Comparison of ENCODE assay signal across 21 mouse cellular contexts in genomic region chr5:41889245-41889849, GRCm38 (mm10). TPM values are rescaled to one million over a fixed set of nuclear protein-coding genes. Genes with fewer than 3 reads are reported as not detected.
DNase-seq lines count a peak whose midpoint lies in the region; ATAC-seq and TF ChIP-seq lines count a peak whose summit lies in the region.
"Had no signal": no experiment of that assay in that cellular context is flagged by ENCODE, and none has a peak within 500 bp of the region (broad histone marks: within the 10 kb centered on the region; RNA-seq: fewer than 3 reads in every experiment).

No protein-coding gene starts in this region.

- H3K36me3 ChIP-seq in forebrain, embryonic 10.5 days (replicated peaks), result no peaks in the 10 kb centered on the region
- H3K36me3 ChIP-seq in forebrain, embryonic 12.5 days (replicated peaks), result no peaks in the 10 kb centered on the region
- no peaks in the 10 kb centered on the region for H3K36me3 ChIP-seq in midbrain, embryonic 13.5 days
- H3K36me3 ChIP-seq in midbrain, embryonic 10.5 days, result no peaks in the 10 kb centered on the region
- H3K36me3 ChIP-seq in hindbrain, postnatal 0 days (ENCODE audit: insufficient read depth, low read length), result no peaks in the 10 kb centered on the region
- H3K36me3 ChIP-seq: embryonic facial prominence, embryonic 13.5 days; heart, embryonic 15.5 days; kidney, embryonic 15.5 days; limb, embryonic 12.5 days; liver, embryonic 12.5 days had no signal

- DNase-seq in forebrain, embryonic 10.5 days (ENCODE audit: extremely low spot score, low spot score), result no peak
- no peak for DNase-seq in midbrain, embryonic 10.5 days (ENCODE audit: low spot score)
- DNase-seq in hindbrain, postnatal 0 days (ENCODE audit: low spot score), result no peak
- no peak for DNase-seq in kidney, adult 11 months
- DNase-seq in thymus, adult 18-20 months, result no peak
- DNase-seq: adrenal gland, postnatal 25 days; gastrocnemius, postnatal 36 days; heart, postnatal 4 days; kidney, postnatal 4 days; lung, postnatal 4 days; thymus, postnatal 36 days had no signal

- H3K9me3 ChIP-seq in forebrain, embryonic 10.5 days, result no peaks in the 10 kb centered on the region
- no peaks in the 10 kb centered on the region for H3K9me3 ChIP-seq in forebrain, embryonic 12.5 days
- H3K9me3 ChIP-seq in midbrain, embryonic 13.5 days, result no peaks in the 10 kb centered on the region
- H3K9me3 ChIP-seq in midbrain, embryonic 10.5 days (replicated peaks), result no peaks in the 10 kb centered on the region
- no peaks in the 10 kb centered on the region for H3K9me3 ChIP-seq in hindbrain, postnatal 0 days (ENCODE audit: low read length)
- H3K9me3 ChIP-seq: embryonic facial prominence, embryonic 13.5 days; heart, embryonic 15.5 days; kidney, embryonic 15.5 days; limb, embryonic 12.5 days; liver, embryonic 12.5 days had no signal

- H3K4me2 ChIP-seq in forebrain, embryonic 12.5 days, result no peak overlapping the region
- no peak overlapping the region for H3K4me2 ChIP-seq in midbrain, embryonic 13.5 days (replicated peaks)
- H3K4me2 ChIP-seq in hindbrain, postnatal 0 days (ENCODE audit: low read depth, low read length), result peak overlapping the region; percentile 19; the same call in 1 of the 2 replicates
- H3K4me2 ChIP-seq: embryonic facial prominence, embryonic 13.5 days; heart, embryonic 15.5 days; kidney, embryonic 15.5 days; limb, embryonic 12.5 days; liver, embryonic 12.5 days; lung, embryonic 14.5 days had no signal

- ATAC-seq in forebrain, embryonic 12.5 days (ENCODE audit: low FRiP score), result no peak
- ATAC-seq in midbrain, embryonic 13.5 days, result peak; percentile 53; the same call in 1 of the 2 replicates
- ATAC-seq in hindbrain, postnatal 0 days, result peak; percentile 50; the same call in 1 of the 2 replicates
- ATAC-seq: intestine, embryonic 16.5 days; liver, embryonic 12.5 days had no signal

- peaks cover 8% of the 10 kb centered on the region; the same call in 1 of the 2 replicates for H3K4me1 ChIP-seq in forebrain, embryonic 10.5 days
- no peaks in the 10 kb centered on the region for H3K4me1 ChIP-seq in forebrain, embryonic 12.5 days
- peaks cover 11% of the 10 kb centered on the region for H3K4me1 ChIP-seq in midbrain, embryonic 13.5 days (replicated peaks)
- 0 out of 2 replicates have a peak, but pooled peaks cover 6% of the 10 kb centered on the region for H3K4me1 ChIP-seq in midbrain, embryonic 10.5 days
- peaks cover 6% of the 10 kb centered on the region; the same call in 1 of the 2 replicates for H3K4me1 ChIP-seq in hindbrain, postnatal 0 days (ENCODE audit: insufficient read depth, low read length)
- H3K4me1 ChIP-seq: embryonic facial prominence, embryonic 13.5 days; heart, embryonic 15.5 days; kidney, embryonic 15.5 days; limb, embryonic 12.5 days; liver, embryonic 12.5 days had no signal

- 0 out of 2 replicates have a peak overlapping the region, but pooled peaks have one; percentile 11 for H3K27ac ChIP-seq in forebrain, embryonic 10.5 days
- no peak overlapping the region for H3K27ac ChIP-seq in forebrain, embryonic 12.5 days
- H3K27ac ChIP-seq in midbrain, embryonic 13.5 days, result no peak overlapping the region
- no peak overlapping the region for H3K27ac ChIP-seq in midbrain, embryonic 10.5 days (replicated peaks)
- H3K27ac ChIP-seq in hindbrain, postnatal 0 days, result peak overlapping the region; percentile 45; the same call in 1 of the 2 replicates
- H3K27ac ChIP-seq: embryonic facial prominence, embryonic 13.5 days; heart, embryonic 15.5 days; kidney, embryonic 15.5 days; limb, embryonic 12.5 days; liver, embryonic 12.5 days had no signal

- no peaks in the 10 kb centered on the region; the same call in 1 of the 2 replicates for H3K27me3 ChIP-seq in forebrain, embryonic 10.5 days (ENCODE audit: poor library complexity, severe bottlenecking)
- no peaks in the 10 kb centered on the region for H3K27me3 ChIP-seq in forebrain, embryonic 12.5 days
- H3K27me3 ChIP-seq in midbrain, embryonic 13.5 days, result no peaks in the 10 kb centered on the region
- H3K27me3 ChIP-seq in midbrain, embryonic 10.5 days (ENCODE audit: low read depth, poor library complexity, severe bottlenecking), result no peaks in the 10 kb centered on the region
- no peaks in the 10 kb centered on the region for H3K27me3 ChIP-seq in hindbrain, postnatal 0 days (ENCODE audit: insufficient read depth, low read length)
- H3K27me3 ChIP-seq: CH12.LX; embryonic facial prominence, embryonic 13.5 days; heart, embryonic 15.5 days; liver, embryonic 12.5 days had no signal

- no peak overlapping the region for H3K4me3 ChIP-seq in forebrain, embryonic 10.5 days
- no peak overlapping the region for H3K4me3 ChIP-seq in forebrain, embryonic 12.5 days (replicated peaks)
- no peak overlapping the region for H3K4me3 ChIP-seq in midbrain, embryonic 13.5 days (replicated peaks)
- no peak overlapping the region for H3K4me3 ChIP-seq in midbrain, embryonic 10.5 days
- no peak overlapping the region for H3K4me3 ChIP-seq in hindbrain, postnatal 0 days (ENCODE audit: low read length)
- H3K4me3 ChIP-seq: embryonic facial prominence, embryonic 13.5 days; heart, embryonic 15.5 days; kidney, embryonic 15.5 days; limb, embryonic 12.5 days; liver, embryonic 12.5 days had no signal

- H3K9ac ChIP-seq in forebrain, embryonic 12.5 days, result no peak overlapping the region
- no peak overlapping the region for H3K9ac ChIP-seq in midbrain, embryonic 13.5 days (replicated peaks)
- no peak overlapping the region for H3K9ac ChIP-seq in hindbrain, postnatal 0 days (replicated peaks; ENCODE audit: low read length)
- H3K9ac ChIP-seq: embryonic facial prominence, embryonic 13.5 days; heart, embryonic 15.5 days; kidney, embryonic 15.5 days; limb, embryonic 12.5 days; liver, embryonic 12.5 days; lung, embryonic 14.5 days had no signal

- 82% methylated on average over 8 of the region's 8 CpGs for WGBS in forebrain, embryonic 10.5 days
- WGBS in forebrain, embryonic 12.5 days, result 67% methylated on average over 8 of the region's 8 CpGs
- 70% methylated on average over 8 of the region's 8 CpGs for WGBS in midbrain, embryonic 13.5 days
- 86% methylated on average over 8 of the region's 8 CpGs for WGBS in midbrain, embryonic 10.5 days
- 60% methylated on average over 8 of the region's 8 CpGs for WGBS in hindbrain, postnatal 0 days

- TF ChIP-seq CTCF in hindbrain, postnatal 0 days (IDR thresholded peaks at IDR 0.05; ENCODE audit: low read depth), result no peak

RNA-seq across cellular contexts. Expression of gene Bod1l, which starts 45.2 kb away (rescaled TPM):
- 17.2 and 18.1 TPM in 2 replicates for polyA plus RNA-seq in forebrain, embryonic 10.5 days (2016; fragmentation: Nextera tagmentation; extraction: Ambion mirVana)
- 29.1 and 30.0 TPM in 2 replicates for polyA plus RNA-seq in forebrain, embryonic 12.5 days (2016; fragmentation: Nextera tagmentation; extraction: Ambion mirVana)
- 29.9 and 31.8 TPM in 2 replicates for polyA plus RNA-seq in midbrain, embryonic 13.5 days (2015; fragmentation: Nextera tagmentation; extraction: Ambion mirVana)
- polyA plus RNA-seq in midbrain, embryonic 10.5 days (2016; fragmentation: Nextera tagmentation; extraction: Ambion mirVana), result 15.6 and 18.0 TPM in 2 replicates
- 14.0 and 14.7 TPM in 2 replicates for total RNA-seq in hindbrain, postnatal 0 days (2014; rRNA removed)
- 29.4 and 29.5 TPM in 2 replicates for polyA plus RNA-seq in hindbrain, postnatal 0 days (2015; fragmentation: Nextera tagmentation; extraction: Ambion mirVana)

Comparison
In these comparisons a context has a peak if more than half of its experiments do, and no peak if none do; other contexts are left out.
1. H3K27ac ChIP-seq: peak in forebrain, embryonic 10.5 days (single experiment) and hindbrain, postnatal 0 days (single experiment); none in forebrain, embryonic 12.5 days (single experiment), midbrain, embryonic 13.5 days (single experiment) and midbrain, embryonic 10.5 days (single experiment).